Mouse (Mus musculus): ENCODE measurements around the gene Eef1a1.

Gene Eef1a1

DNA sequence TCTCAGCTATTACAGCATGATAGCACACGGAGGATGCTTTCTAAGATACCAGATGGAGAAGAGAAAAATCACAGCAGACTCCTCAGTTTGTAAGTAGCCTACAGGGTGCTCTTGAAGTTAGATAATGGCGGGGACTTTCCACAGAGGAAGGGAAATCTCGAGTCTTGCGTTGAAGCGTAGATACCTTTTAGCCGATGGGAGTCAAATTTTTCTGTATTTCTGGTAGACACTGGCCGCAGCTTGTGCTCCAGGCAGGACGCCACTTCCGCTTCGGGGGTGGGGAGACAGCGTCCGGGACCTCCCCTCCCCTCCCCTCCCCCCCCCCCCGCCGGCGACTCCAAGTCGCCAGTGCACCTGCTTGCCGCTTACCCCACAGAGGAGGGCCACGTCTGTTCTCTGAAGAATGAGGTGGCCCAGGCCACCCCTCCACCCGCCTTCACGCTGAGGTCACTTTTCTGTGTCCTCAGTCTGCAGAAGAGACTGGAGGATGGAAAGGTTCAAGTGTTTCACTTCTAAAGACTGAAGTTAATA is at the start of gene Eef1a1:
TSS of gene Eef1a1 (minus strand) at position 262 of the 531 bp plus-strand sequence.
- ChIA-PET POLR2A (interaction anchor here (0.6 to 27.8 kb wide), 27 partner anchors 8 to 297 kb away, joined by 3 to 1056 read pairs (median 5); partner anchors contain the start of gene Ooep (in 1 of the 4)), CTCF (interaction anchor here in 1 of 4 experiments (1.8 kb wide), 1 partner anchor 59 kb away, joined by 4 read pairs; no protein-coding TSS in a partner anchor)

DNA sequence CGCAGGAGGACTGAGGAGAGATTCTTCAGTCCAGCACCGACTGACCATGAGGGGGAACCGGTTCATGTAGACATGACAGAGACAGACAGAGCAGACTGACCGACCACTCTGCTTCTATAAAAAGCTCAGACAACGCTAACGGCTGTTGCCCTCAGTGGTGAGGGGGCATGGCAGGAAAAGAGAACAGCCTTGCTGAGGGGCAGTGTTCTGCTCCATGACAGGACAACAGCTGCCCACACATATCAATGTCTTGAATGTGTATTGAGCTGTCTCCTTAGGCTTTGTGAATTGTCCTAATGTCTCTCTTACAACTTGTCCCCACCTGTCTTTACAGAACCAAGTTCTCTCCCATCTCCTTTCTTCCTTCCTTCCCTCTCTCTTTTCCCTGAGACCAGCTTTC is 49.5 kb upstream of the Eef1a1 start:
- POLR2A ChIA-PET = interaction anchor here in 3 of 4 experiments (0.6 to 40.2 kb wide), 19 partner anchors 3 to 170 kb away, joined by 3 to 1125 read pairs (median 4); partner anchors contain the start of genes Gm17324 (in 1 of the 3) and Mto1 (in 1 of the 3)
- CTCF ChIA-PET = interaction anchor here in 3 of 4 experiments (0.7 to 3.0 kb wide), 8 partner anchors 9 to 152 kb away, joined by 3 to 11 read pairs (median 6); no protein-coding TSS in a partner anchor

DNA sequence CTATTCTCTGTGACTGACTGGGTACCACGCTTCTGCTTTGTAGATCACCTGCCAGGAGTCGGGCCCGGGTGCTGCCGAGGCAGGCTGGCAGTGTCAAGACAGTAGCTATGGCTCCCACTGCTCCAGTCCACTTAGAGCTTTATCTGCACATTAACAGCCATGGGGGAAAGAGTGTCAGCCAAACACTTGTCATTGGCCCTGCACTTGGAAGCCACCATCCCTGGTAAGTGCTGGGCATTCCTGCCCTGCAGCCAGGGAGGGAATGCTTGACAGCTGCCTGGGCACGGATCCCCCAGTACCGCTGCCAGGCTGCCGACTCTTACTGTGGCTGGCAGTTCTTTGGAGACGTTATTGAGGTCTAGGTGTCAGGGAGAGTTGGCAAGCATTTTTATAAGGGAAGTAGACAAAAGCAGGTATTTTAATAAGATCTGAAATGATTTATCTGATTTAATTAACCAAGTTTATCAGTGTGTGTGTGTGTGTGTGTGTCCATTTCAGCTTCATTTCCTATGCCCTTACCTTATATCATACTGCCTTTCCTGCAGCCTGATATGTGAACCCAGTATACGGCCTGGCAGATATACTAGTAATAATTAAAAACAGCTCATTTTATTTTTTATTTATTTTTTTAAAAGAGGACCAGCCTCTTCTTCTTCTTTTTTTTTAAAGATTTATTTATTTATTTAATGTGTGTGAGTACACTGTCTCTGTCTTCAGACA is 48.4 kb upstream of the Eef1a1 start:
- CTCF ChIA-PET = interaction anchor here (0.6 to 3.0 kb wide), 8 partner anchors 7 to 338 kb away, joined by 3 to 11 read pairs (median 7); no protein-coding TSS in a partner anchor
- POLR2A ChIA-PET = interaction anchor here in 3 of 4 experiments (0.6 to 40.2 kb wide), 16 partner anchors 2 to 179 kb away, joined by 3 to 1125 read pairs (median 4); no protein-coding TSS in a partner anchor

DNA sequence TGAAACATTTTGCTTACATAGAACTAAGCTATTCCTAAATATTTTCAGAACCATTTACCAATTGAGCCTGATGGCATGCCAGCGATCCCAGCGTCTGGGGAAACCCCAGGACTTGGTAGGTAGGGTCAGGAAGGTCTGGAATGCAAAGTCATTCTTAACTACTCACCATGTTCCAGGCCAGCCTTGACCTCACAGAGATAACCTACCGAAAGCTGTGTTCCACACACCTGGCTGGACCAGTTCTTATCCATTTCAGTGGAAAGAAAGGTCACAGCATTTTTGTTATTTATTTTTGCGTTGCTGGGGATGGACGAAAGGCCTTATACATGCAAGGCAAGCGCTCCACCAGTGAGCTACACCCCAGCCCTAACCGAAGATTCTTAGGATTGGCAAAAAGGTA is 45.7 kb upstream of the Eef1a1 start:
- POLR2A ChIA-PET = interaction anchor here in 3 of 4 experiments (0.7 to 40.2 kb wide), 12 partner anchors 0 to 86 kb away, joined by 3 to 1125 read pairs (median 7); partner anchors contain the start of genes Eef1a1 (in 1 of the 3) and Mto1 (in 1 of the 3)
- CTCF ChIA-PET = interaction anchor here in 1 of 4 experiments (0.8 to 1.3 kb wide), 2 partner anchors 10 to 13 kb away, joined by 4 to 5 read pairs; no protein-coding TSS in a partner anchor

DNA sequence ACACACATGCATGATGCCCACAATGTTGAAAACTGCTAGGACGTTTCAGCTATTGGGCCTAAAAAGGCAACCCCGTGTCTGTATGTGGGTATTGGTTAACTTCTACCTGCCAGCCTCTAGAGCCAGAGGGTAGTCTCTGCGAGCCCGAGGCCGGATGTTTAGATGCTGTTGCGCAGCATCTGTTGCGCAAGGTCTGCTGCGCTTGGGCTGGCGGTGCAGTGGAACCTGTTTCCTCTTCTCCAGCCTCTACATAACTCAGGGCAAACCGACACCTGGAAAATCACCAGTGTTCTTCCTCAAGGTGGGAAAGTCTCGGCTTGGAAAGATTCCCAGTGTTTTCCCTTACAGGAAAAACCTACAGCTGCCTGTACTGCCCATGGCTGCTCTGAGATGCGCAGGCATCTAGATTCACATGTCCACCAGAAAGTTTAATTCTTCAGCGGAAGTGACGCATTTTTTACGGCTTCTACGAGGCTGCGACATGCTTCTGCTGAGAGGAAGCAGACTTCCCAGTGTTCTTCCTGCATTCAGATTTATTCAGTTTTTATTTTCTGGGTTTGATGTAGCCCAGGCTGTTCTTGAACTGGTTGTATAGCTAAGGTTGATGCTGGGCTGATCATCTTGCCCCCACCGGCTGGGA is 44.5 kb upstream of the Eef1a1 start:
- POLR2A ChIA-PET = interaction anchor here in 3 of 4 experiments (0.7 to 40.2 kb wide), 13 partner anchors 2 to 344 kb away, joined by 3 to 1125 read pairs (median 8); partner anchors contain the start of genes Dppa5a (in 1 of the 3) and Eef1a1 (in 1 of the 3)
- CTCF ChIA-PET = interaction anchor here in 2 of 4 experiments (0.5 to 1.3 kb wide), 2 partner anchors 10 to 215 kb away, joined by 4 read pairs; no protein-coding TSS in a partner anchor

DNA sequence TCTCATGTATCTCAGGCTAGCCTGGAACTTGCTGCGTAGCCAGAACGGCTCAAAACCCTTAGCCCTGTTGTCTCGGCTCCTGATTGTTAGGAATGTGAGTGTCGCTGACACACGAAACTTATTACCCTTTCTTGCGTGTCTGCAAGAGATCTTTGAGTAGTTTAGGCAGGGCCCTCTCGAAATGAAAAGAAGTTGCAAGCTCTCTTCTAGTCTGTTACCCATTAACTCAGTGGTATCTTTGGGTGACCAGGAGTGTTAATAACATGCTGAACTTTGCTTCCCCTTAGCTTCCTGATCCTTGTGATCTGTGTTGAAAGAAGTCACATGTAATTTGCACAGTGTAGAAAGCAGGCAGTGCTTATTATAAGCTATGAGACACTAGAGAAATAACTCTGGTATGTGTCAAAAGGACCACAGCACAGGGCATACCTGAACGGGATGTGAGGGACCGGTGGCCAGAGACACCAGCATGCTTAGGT is 43.4 kb upstream of the Eef1a1 start:
- ChIA-PET CTCF (interaction anchor here in 2 of 4 experiments (1.2 to 1.3 kb wide), 3 partner anchors 11 to 61 kb away, joined by 3 to 4 read pairs (median 3); no protein-coding TSS in a partner anchor), POLR2A (interaction anchor here in 3 of 4 experiments (0.7 to 40.2 kb wide), 12 partner anchors 3 to 164 kb away, joined by 3 to 1125 read pairs (median 10); partner anchors contain the start of genes Dppa5a (in 1 of the 3) and Eef1a1 (in 1 of the 3))

DNA sequence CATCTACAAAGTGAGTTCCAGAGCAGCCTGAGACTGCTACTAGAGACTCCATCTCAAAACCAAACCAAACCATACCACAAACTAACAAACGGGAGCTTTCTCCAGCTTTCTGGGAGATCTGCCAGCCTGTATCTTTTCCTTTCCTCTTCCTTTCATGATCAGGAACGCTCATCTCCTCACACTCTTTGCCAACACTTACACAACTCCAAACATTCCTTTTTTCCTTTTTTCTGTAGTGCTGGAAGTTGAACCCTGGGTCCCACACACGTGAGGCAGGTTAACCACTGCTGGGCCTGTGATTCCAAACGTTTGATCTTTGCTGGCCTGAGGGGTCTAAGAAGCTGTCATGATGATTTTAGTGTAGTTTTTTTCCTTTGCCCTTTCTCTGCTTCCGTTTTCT is 42.9 kb upstream of the Eef1a1 start:
- ChIA-PET CTCF (interaction anchor here in 2 of 4 experiments (1.2 kb wide), 4 partner anchors 11 to 61 kb away, joined by 3 to 4 read pairs (median 3); no protein-coding TSS in a partner anchor), POLR2A (interaction anchor here in 2 of 4 experiments (1.3 to 40.2 kb wide), 10 partner anchors 3 to 164 kb away, joined by 3 to 1125 read pairs (median 17); partner anchors contain the start of genes Dppa5a (in 1 of the 2) and Eef1a1 (in 1 of the 2))

DNA sequence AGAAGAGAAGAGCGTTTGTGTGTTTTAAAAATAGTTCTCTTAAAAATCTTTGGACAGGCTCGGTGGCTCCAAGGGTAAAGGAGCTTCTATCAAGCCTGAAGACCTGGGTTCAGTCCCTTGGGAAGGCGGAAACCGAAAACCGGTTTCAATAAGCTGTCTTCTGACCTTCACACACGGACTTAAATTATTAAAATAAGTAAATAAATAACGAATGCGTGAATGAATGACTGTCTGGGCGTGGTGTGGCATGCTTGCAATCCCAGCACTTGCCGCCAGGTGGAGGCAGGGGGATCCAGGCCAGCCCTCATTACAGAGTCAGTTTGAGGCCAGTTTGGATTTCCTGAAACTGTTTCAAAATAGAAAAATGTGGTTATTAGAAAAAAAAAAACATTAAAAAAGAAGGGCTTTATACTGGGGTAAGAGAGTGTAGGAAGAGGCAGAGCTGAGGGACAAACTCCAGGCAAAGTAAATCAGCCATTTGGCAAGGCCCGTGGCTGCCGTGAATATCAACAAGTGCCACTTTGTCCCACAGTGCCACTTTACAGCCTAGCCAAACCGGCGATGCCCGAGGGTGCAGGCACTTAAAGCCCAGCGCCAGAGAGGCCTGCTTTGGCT is 38.9 kb upstream of the Eef1a1 start:
- ChIA-PET CTCF (interaction anchor here (0.6 to 2.7 kb wide), 26 partner anchors 8 to 1397 kb away, joined by 3 to 17 read pairs (median 5); partner anchors contain the start of gene Cgas (in 1 of the 4)), POLR2A (interaction anchor here (0.6 to 40.2 kb wide), 104 partner anchors 7 to 769 kb away, joined by 3 to 1125 read pairs (median 6); partner anchors contain the start of genes Ddx43 (in 2 of the 4), Dppa5a (in 2 of the 4), Eef1a1 (in 2 of the 4) and Mto1 (in 2 of the 4))

DNA sequence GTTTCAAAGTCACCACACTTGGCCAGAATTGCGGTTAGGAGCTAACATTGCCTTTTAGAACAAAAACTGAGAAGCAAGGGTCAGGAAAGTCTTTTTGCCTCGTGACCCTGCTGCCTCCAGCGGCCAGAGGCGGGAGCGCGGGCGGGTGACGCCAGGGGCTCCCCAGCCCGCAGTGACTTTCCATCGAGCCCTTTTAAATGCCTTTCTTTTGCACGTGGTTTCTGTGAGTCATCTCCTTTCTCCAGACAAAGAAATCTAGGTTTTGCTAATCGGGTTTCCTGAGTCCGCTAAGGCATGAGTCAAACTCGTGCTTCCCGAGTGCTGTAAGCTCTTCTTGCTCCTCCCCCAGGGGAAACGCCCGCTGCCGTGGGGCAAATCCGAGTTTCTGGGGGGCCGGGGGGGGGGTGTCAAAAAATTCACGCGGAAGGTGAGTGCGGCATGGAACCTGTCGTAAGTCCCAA is 38.4 kb upstream of the Eef1a1 start:
- ChIA-PET CTCF (interaction anchor here (0.6 to 2.7 kb wide), 32 partner anchors 9 to 1398 kb away, joined by 3 to 17 read pairs (median 4); partner anchors contain the start of gene Cgas (in 1 of the 4)), POLR2A (interaction anchor here (0.6 to 40.2 kb wide), 121 partner anchors 7 to 1084 kb away, joined by 3 to 1125 read pairs (median 5); partner anchors contain the start of genes Dppa5a (in 3 of the 4), Ddx43 (in 2 of the 4), Eef1a1 (in 2 of the 4) and Mto1 (in 2 of the 4))

DNA sequence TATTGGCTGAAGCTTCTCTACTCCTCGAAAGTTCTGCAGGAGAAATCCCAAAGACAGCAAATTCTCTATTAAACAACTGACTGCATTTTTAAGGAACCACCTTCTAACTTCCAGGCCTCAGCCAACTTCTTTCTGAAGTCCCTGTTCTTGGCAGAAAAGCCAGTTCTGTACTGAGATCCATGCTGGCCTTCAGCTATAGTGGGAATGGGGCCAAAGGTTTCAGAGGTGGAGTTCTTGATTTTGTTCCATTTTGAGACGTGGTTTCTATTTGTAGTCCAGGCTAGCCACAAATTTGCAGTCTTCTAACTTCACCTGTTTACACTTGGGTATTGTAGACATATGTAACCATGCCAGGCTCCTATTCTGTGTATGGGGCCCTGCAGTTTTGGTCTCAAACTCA is 37.3 kb upstream of the Eef1a1 start:
- POLR2A ChIA-PET = interaction anchor here (0.8 to 40.2 kb wide), 43 partner anchors 6 to 767 kb away, joined by 3 to 1125 read pairs (median 10); partner anchors contain the start of genes Dppa5a (in 2 of the 4), Eef1a1 (in 1 of the 4), Mto1 (in 1 of the 4) and Ooep (in 1 of the 4)
- CTCF ChIA-PET = interaction anchor here in 2 of 4 experiments (1.0 to 2.7 kb wide), 3 partner anchors 22 to 103 kb away, joined by 3 to 17 read pairs (median 10); no protein-coding TSS in a partner anchor

DNA sequence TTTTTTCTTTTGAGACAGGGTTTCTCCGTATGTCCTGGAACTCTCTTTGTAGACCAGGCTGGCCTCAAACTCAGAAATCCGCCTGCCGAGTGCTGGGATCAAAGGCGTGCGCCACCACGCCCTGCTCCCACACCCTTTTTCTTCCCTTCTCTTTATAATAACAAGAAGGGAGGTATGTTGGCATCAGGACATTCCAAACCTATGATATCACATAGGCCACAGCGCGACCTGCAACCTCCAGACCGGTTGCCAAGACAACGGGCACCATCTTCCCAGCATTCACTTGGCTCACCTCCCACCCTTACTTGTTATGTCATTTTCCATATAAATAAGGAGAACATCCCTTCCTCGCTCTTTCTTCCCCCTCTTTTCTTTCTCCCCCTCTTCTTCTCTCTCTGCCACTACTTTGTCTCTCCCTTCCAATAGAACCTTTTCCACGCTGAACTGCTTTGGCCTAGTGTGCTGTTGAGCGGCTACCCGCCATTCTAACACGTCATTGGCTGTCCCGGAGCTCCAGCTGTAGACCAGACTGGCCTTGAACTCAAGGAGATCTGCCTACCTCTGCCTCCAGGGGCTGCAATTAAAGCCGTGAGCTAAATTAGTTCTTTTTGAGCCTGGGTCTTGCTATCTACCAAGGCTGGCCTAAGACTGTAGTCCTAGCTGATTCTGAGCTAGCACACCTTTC is 36.6 kb upstream of the Eef1a1 start:
- POLR2A ChIA-PET = interaction anchor here (0.8 to 40.2 kb wide), 31 partner anchors 5 to 767 kb away, joined by 3 to 1125 read pairs (median 15); partner anchors contain the start of genes Dppa5a (in 2 of the 4), Eef1a1 (in 1 of the 4) and Ooep (in 1 of the 4)
- CTCF ChIA-PET = interaction anchor here in 2 of 4 experiments (1.0 to 2.7 kb wide), 2 partner anchors 22 to 104 kb away, joined by 3 to 17 read pairs; no protein-coding TSS in a partner anchor

DNA sequence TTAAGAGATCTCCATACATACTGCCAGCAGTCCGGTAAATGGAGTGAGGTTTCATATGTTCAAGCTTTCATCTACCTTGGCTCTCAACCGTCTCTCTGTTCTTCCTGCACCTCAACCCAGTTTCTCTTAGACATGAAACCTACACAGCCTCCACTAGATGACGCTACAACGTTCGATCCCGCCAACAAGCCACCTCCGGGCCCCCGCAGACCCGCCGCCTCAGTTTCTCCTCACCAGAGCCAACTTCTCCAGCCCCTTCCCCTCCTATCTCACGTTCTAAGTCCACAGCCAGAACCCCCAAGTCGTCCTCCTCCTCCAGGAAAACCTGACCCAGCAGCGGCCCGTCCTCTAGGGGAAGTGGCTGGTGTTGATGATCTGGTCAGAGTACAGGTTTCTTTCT is 32.7 kb upstream of the Eef1a1 start:
- CTCF ChIA-PET = interaction anchor here in 3 of 4 experiments (0.6 to 2.5 kb wide), 9 partner anchors 11 to 40 kb away, joined by 3 to 10 read pairs (median 3); no protein-coding TSS in a partner anchor
- POLR2A ChIA-PET = interaction anchor here (0.6 to 40.2 kb wide), 35 partner anchors 1 to 346 kb away, joined by 3 to 1125 read pairs (median 9); partner anchors contain the start of genes Dppa5a (in 2 of the 4), Eef1a1 (in 2 of the 4) and Slc17a5 (in 1 of the 4)

DNA sequence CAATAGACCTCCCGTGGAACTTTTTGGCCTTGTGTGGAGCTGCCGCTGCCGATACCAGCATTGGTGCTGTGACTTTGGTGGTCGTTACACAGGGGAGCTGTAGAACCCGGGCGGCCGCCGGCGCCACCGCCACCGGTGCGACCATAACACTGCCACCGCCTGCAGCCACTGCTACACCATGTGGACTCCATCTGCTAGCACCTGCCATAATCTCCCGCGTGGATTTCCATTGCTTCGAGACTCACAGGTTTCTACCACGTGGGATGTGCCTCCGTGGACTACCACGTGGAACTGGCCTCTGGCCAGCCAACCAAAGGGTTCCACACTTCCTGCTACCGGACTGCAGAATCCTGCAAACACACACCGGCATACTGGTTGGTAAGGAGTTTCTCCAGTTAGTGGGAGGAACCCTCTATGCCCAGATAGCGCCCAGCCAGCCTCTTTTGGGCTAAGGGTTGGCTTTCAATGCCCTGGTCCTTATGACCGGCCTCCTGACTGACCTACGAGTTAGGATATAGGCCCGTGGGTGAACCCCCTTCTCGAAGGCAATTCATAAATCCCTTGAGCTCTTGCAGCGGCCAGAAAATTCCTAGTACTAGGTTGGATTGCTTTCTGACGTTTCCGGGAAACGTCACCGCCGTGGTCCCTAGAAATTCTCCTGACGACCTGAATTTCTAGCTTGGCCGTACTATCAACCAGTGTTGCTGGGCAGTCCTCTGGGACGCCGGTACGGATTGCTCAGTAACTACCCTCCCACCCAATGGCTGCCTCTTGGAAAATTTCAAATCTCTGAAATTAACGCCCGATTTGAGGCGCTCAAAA is 32.0 kb upstream of the Eef1a1 start:
- ChIA-PET POLR2A (interaction anchor here (0.6 to 40.2 kb wide), 62 partner anchors 0 to 345 kb away, joined by 3 to 1125 read pairs (median 6); partner anchors contain the start of genes Dppa5a (in 3 of the 4), Eef1a1 (in 2 of the 4), Gm17324 (in 2 of the 4) and Mto1 (in 2 of the 4)), CTCF (interaction anchor here (0.6 to 2.5 kb wide), 11 partner anchors 11 to 181 kb away, joined by 3 to 10 read pairs (median 3); no protein-coding TSS in a partner anchor)

DNA sequence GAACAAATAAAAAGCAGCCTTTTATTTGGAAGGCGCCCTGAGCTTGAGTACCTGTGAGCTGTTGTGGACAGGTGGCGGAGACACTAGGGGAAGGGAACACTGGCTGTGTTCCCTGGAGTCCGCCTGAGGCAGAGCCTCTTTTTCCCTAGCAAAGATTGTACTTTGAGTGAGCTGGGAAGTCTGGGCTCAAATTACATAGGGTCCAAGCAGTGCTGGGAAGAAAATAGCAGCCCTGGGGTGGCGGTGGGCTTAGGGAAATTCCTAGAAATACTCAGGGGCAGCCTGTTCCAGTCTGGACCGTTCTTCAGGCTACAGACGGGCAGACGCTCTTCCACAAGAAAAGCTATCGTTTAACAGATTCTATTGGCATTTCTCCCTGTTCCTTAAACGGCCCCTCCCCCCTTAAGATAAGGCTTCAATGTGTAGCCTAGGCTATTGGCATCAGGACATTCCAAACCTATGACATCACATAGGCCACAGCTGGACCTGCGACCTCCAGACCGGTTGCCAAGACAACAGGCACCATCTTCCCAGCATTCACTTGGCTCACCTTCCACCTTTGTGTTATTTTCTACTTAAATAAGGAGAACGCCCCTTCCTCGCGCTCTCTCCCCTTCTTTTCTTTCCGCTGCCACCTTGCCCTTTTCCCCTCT is 31.3 kb upstream of the Eef1a1 start:
- CTCF ChIA-PET = interaction anchor here (0.6 to 2.5 kb wide), 7 partner anchors 26 to 180 kb away, joined by 3 to 10 read pairs (median 3); no protein-coding TSS in a partner anchor
- POLR2A ChIA-PET = interaction anchor here (0.6 to 40.2 kb wide), 66 partner anchors 0 to 399 kb away, joined by 3 to 1125 read pairs (median 5); partner anchors contain the start of genes Cgas (in 2 of the 4), Ddx43 (in 2 of the 4), Dppa5a (in 2 of the 4) and Eef1a1 (in 2 of the 4)

Data from embryonic stem cell, embryonic (primary cell).